Mouse (Mus musculus) hindbrain, embryonic 11.5 days (tissue): Measurements from ENCODE around the gene Gm11213. TPM values are rescaled to one million over a fixed set of nuclear protein-coding genes. Genes with fewer than 3 reads are reported as not detected.

Experiments used
- ATAC-seq: fragments of 200-750 bp; cut with Nextera tagmentation; 2 replicates; pipeline ENCODE4 v1.8.0; 2017; ENCODE audit warnings: mild to moderate bottlenecking, moderate TSS enrichment, moderate library complexity; ENCODE audit not compliant: low FRiP score
- DNase-seq: peaks from one replicate; pipeline ENCODE4 v3.0.0-alpha.2; 2015; ENCODE audit warnings: low spot score
- H3K27ac ChIP-seq: fragments of 300-500 bp; sonication (generic); 2 replicates; pipeline ENCODE4 v1.5.1; 2014; ENCODE audit warnings: mild to moderate bottlenecking, low read depth, low read length
- H3K27me3 ChIP-seq: fragments of 300-500 bp; sonication (generic); 2 replicates; pipeline ENCODE4 v1.6.1; 2014; ENCODE audit warnings: mild to moderate bottlenecking, low read length, moderate library complexity, mixed read lengths; ENCODE audit not compliant: control insufficient read depth, insufficient read depth
- H3K36me3 ChIP-seq: fragments of 300-500 bp; sonication (generic); 2 replicates; pipeline ENCODE4 v1.6.1; 2014; ENCODE audit warnings: mild to moderate bottlenecking, low read length, moderate library complexity, mixed read lengths; ENCODE audit not compliant: control insufficient read depth, insufficient read depth
- H3K4me1 ChIP-seq: fragments of 300-500 bp; sonication (generic); replicated peaks from 2 replicates; pipeline ENCODE4 v1.6.1; 2014; ENCODE audit warnings: low read length, mixed read lengths; ENCODE audit not compliant: control insufficient read depth, insufficient read depth
- H3K4me2 ChIP-seq: fragments of 300-500 bp; sonication (generic); replicated peaks from 2 replicates; pipeline ENCODE4 v1.6.1; 2014; ENCODE audit warnings: mild to moderate bottlenecking, low read depth, low read length
- H3K4me3 ChIP-seq: fragments of 300-500 bp; sonication (generic); 2 replicates; pipeline ENCODE4 v1.5.1; 2014; ENCODE audit warnings: low read depth, low read length
- H3K9ac ChIP-seq: fragments of 300-500 bp; sonication (generic); 2 replicates; pipeline ENCODE4 v1.6.1; 2014; ENCODE audit warnings: low read depth, low read length
- H3K9me3 ChIP-seq: fragments of 300-500 bp; sonication (generic); 2 replicates; pipeline ENCODE4 v1.6.1; 2016; ENCODE audit warnings: low read length; ENCODE audit not compliant: control insufficient read depth
- WGBS: fragments of 180-500 bp; shearing (Covaris S2); extraction: QIAGEN DNeasy Blood & Tissue Kit; methylation state at CpG from one replicate; pipeline ENCODE4 v1.1.7; 2014; 5-methylcytosine and 5-hydroxymethylcytosine counted together
- polyA plus RNA-seq: library from polyadenylated mRNA; unstranded; fragments of >200 nt; fragmentation: Nextera tagmentation; extraction: Ambion mirVana; gene quantifications from 2 replicates; pipeline ENCODE4 v1.2.1, GENCODE M21; 2014

Gm11213 gene
- polyA plus RNA-seq, 1 experiment from 2014 or later, result not detected

DNA sequence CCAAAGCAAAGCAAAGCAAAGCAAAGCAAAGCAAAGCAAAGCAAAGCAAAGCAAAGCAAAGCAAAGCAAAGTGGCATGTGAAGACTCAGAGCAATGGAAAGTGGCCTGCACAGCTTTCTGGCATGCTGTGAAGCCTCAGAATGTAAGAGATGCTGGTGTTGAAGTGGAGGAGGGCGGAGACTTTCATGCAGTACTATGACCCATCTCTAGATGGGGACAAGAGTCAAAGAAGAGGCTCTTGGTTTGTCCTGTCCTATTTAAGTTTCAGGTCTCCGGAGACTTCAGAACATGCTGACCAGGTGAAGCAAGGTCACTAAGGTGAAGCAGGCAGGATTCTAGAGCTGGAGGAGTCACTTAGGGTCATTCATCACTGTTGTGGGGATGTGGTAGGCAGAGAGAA, 16.8 kb upstream of the Gm11213 start:
- H3K4me2 ChIP-seq, result no peak overlapping the region
- ATAC-seq (no peak), DNase-seq (no peak)
- H3K4me3 ChIP-seq, result no peak overlapping the region
- H3K9ac ChIP-seq, result no peak overlapping the region
- no peaks in the 10 kb centered on the region for H3K4me1 ChIP-seq
- WGBS, result 83% methylated on average over 2 of the region's 2 CpGs
- H3K27ac ChIP-seq, result no peak overlapping the region
- no peaks in the 10 kb centered on the region for H3K36me3 ChIP-seq
- no peaks in the 10 kb centered on the region for H3K9me3 ChIP-seq
- H3K27me3 ChIP-seq, result no peaks in the 10 kb centered on the region

GRCm38 (mm10) chr4:63608391-63608790, 3.3 kb upstream of the Gm11213 start:
- DNase-seq, result no peak
- Histone ChIP-seq H3K4me1 (no peaks in the 10 kb centered on the region), H3K9me3 (no peaks in the 10 kb centered on the region), H3K27me3 (no peaks in the 10 kb centered on the region), H3K27ac (no peak overlapping the region), H3K9ac (no peak overlapping the region), H3K4me3 (no peak overlapping the region), H3K36me3 (no peaks in the 10 kb centered on the region), H3K4me2 (no peak overlapping the region)
- 81% methylated on average over 7 of the region's 7 CpGs for WGBS
- no peak for ATAC-seq

DNA sequence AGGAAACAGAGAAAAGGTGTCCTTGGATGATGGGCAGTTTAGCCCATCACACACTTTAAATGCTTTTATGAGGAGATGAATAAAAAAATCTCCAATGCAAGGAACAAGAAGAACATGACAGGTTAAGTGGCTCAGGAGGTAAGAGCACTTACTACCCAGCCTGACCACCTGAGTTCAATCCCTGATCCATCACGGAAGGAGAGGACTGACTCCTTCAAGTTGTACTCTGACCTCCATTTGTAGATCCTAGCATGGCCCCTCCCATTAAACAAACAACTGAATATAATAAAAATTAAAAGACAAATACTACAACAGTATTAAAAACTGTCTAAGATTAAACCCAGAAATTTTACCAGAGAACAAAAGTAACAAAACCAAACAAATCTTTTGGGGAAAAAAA, 907 bp upstream of the Gm11213 start:
- 88% methylated on average over 1 of the region's 1 CpGs for WGBS
- no peak overlapping the region for H3K4me3 ChIP-seq
- H3K9ac ChIP-seq, result no peak overlapping the region
- no peak overlapping the region for H3K4me2 ChIP-seq
- no peak for ATAC-seq
- H3K27ac ChIP-seq, result no peak overlapping the region
- no peaks in the 10 kb centered on the region for H3K9me3 ChIP-seq
- DNase-seq, result no peak
- no peaks in the 10 kb centered on the region for H3K27me3 ChIP-seq
- H3K4me1 ChIP-seq, result no peaks in the 10 kb centered on the region
- H3K36me3 ChIP-seq, result no peaks in the 10 kb centered on the region

GRCm38 (mm10) chr4:63605545-63605944, 484 bp upstream of the Gm11213 start:
- no peaks in the 10 kb centered on the region for H3K4me1 ChIP-seq

GRCm38 (mm10) chr4:63601263-63601662, 3.8 kb downstream of the Gm11213 start:
- Histone ChIP-seq H3K27me3 (no peaks in the 10 kb centered on the region), H3K4me1 (no peaks in the 10 kb centered on the region), H3K9ac (no peak overlapping the region), H3K36me3 (no peaks in the 10 kb centered on the region), H3K4me3 (no peak overlapping the region), H3K4me2 (no peak overlapping the region), H3K27ac (no peak overlapping the region), H3K9me3 (no peaks in the 10 kb centered on the region)
- DNase-seq (no peak), ATAC-seq (no peak)

More at GRCm38 (mm10) chr4:63605545-63605944, 484 bp upstream of the Gm11213 start:
- Histone ChIP-seq H3K36me3 (no peaks in the 10 kb centered on the region), H3K9me3 (no peaks in the 10 kb centered on the region), H3K4me2 (no peak overlapping the region), H3K27ac (no peak overlapping the region), H3K4me3 (no peak overlapping the region), H3K9ac (no peak overlapping the region), H3K27me3 (no peaks in the 10 kb centered on the region)
- no peak for ATAC-seq
- no peak for DNase-seq
- WGBS, result 91% methylated on average over 3 of the region's 3 CpGs

GRCm38 (mm10) chr4:63600786-63601185, 4.3 kb downstream of the Gm11213 start:
- no peaks in the 10 kb centered on the region for H3K36me3 ChIP-seq
- no peak for ATAC-seq
- no peaks in the 10 kb centered on the region for H3K4me1 ChIP-seq
- no peak overlapping the region for H3K4me2 ChIP-seq
- no peaks in the 10 kb centered on the region for H3K27me3 ChIP-seq
- WGBS, result 86% methylated on average over 6 of the region's 6 CpGs
- H3K4me3 ChIP-seq, result no peak overlapping the region
- H3K27ac ChIP-seq, result no peak overlapping the region
- H3K9ac ChIP-seq, result no peak overlapping the region
- no peak for DNase-seq
- no peaks in the 10 kb centered on the region for H3K9me3 ChIP-seq

DNA sequence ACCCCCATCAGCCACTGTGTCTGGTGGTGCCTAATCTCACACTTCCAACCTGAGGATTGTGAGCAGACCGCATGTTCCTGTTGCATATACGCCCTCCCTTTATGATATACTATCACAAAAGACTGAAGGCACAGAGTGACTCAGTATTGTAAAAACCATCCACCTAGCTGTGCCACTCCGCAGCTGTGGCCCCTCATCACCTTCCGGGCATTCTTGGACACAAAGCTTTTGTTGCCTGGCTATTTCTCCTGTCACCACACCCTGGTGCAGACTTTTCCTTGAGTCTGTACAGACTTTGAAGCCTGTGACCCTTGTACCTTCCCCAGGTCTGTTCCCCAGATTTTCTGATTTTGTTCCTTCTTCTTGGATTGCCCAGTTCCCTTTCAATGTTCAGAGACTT, 9.1 kb downstream of the Gm11213 start:
- no peak for ATAC-seq
- Histone ChIP-seq H3K36me3 (no peaks in the 10 kb centered on the region), H3K4me2 (no peak overlapping the region), H3K27ac (no peak overlapping the region), H3K4me3 (no peak overlapping the region), H3K4me1 (no peaks in the 10 kb centered on the region), H3K9me3 (no peaks in the 10 kb centered on the region), H3K9ac (no peak overlapping the region), H3K27me3 (no peaks in the 10 kb centered on the region)
- 94% methylated on average over 4 of the region's 4 CpGs for WGBS
- DNase-seq, result no peak

- no peaks in the 10 kb centered on the region for H3K27me3 ChIP-seq
- H3K9ac ChIP-seq, result no peak overlapping the region
- no peak overlapping the region for H3K4me2 ChIP-seq
- no peak for ATAC-seq
- no peak overlapping the region for H3K4me3 ChIP-seq
- H3K4me1 ChIP-seq, result no peaks in the 10 kb centered on the region
- no peak overlapping the region for H3K27ac ChIP-seq
- H3K36me3 ChIP-seq, result no peaks in the 10 kb centered on the region
- no peaks in the 10 kb centered on the region for H3K9me3 ChIP-seq
- DNase-seq, result no peak
- WGBS, result 87% methylated on average over 10 of the region's 10 CpGs
Observed at GRCm38 (mm10) chr4:63595259-63595658, 9.8 kb downstream of the Gm11213 start.

- ATAC-seq (no peak), DNase-seq (no peak)
- Histone ChIP-seq H3K36me3 (no peaks in the 10 kb centered on the region), H3K9ac (no peak overlapping the region), H3K27ac (no peak overlapping the region), H3K4me1 (no peaks in the 10 kb centered on the region), H3K27me3 (no peaks in the 10 kb centered on the region), H3K9me3 (no peaks in the 10 kb centered on the region), H3K4me2 (no peak overlapping the region), H3K4me3 (no peak overlapping the region)
- WGBS, result 78% methylated on average over 5 of the region's 5 CpGs
Observed at GRCm38 (mm10) chr4:63594459-63595110, 10.5 kb downstream of the Gm11213 start.
